ENCODE assay signal across 20 mouse cellular contexts in genomic region chr9:66710626-66711025, GRCm38 (mm10). TPM values are rescaled to one million over a fixed set of nuclear protein-coding genes. Genes with fewer than 3 reads are reported as not detected.
DNase-seq lines count a peak whose midpoint lies in the region; ATAC-seq and TF ChIP-seq lines count a peak whose summit lies in the region.
"Had no signal": no experiment of that assay in that cellular context is flagged by ENCODE, and none has a peak within 500 bp of the region (broad histone marks: within the 10 kb centered on the region; RNA-seq: fewer than 3 reads in every experiment).

No protein-coding gene starts in this region.

- ATAC-seq in lung, embryonic 14.5 days (ENCODE audit: insufficient read depth): no peak
- ATAC-seq: CD4-positive, CD25-positive, alpha-beta regulatory T cell, adult 4 months; forebrain, embryonic 16.5 days; intestine, embryonic 15.5 days; midbrain, embryonic 13.5 days had no signal

- no peak for TF ChIP-seq CTCF in lung, embryonic 14.5 days (IDR thresholded peaks at IDR 0.05; ENCODE audit: low read depth)

- peak; percentile 29 to 31 for DNase-seq in heart, adult 18-20 months
- no peak for DNase-seq in heart, embryonic 10.5 days (ENCODE audit: low spot score)
- peak; percentile 31 for DNase-seq in lung, embryonic 14.5 days
- DNase-seq in lung, postnatal 14 days: no peak
- DNase-seq in adrenal gland, postnatal 25 days: peak; percentile 10
- DNase-seq in gastrocnemius, postnatal 25 days: peak; percentile 36
- DNase-seq in right cerebral cortex, postnatal 36 days (ENCODE audit: low spot score in 2 of 2): no peak
- DNase-seq: cerebellum, postnatal 14 days; kidney, postnatal 14 days; right cerebral cortex, postnatal 14 days had no signal

- no peak overlapping the region for H3K4me3 ChIP-seq in heart, embryonic 10.5 days
- no peak overlapping the region for H3K4me3 ChIP-seq in lung, embryonic 14.5 days (ENCODE audit: low read depth, low read length)
- H3K4me3 ChIP-seq: heart, embryonic 15.5 days; intestine, embryonic 15.5 days; limb, embryonic 12.5 days; liver, embryonic 15.5 days; midbrain, embryonic 13.5 days had no signal

- peaks cover 37% of the 10 kb centered on the region for H3K27me3 ChIP-seq in heart, embryonic 10.5 days (ENCODE audit: insufficient read depth, poor library complexity, severe bottlenecking)
- peaks cover 13% of the 10 kb centered on the region; the same call in 1 of the 2 replicates for H3K27me3 ChIP-seq in lung, embryonic 14.5 days (ENCODE audit: insufficient read depth, low read length)

- WGBS in heart, embryonic 10.5 days: 76% methylated on average over 6 of the region's 6 CpGs
- 60% methylated on average over 6 of the region's 6 CpGs for WGBS in lung, embryonic 14.5 days

- H3K4me1 ChIP-seq in heart, embryonic 10.5 days: peaks cover 13% of the 10 kb centered on the region
- 0 out of 2 replicates have a peak, but pooled peaks cover 6% of the 10 kb centered on the region for H3K4me1 ChIP-seq in lung, embryonic 14.5 days (ENCODE audit: insufficient read depth)

- no peak overlapping the region for H3K27ac ChIP-seq in heart, embryonic 10.5 days
- H3K27ac ChIP-seq in lung, embryonic 14.5 days (ENCODE audit: low read depth): no peak overlapping the region
- H3K27ac ChIP-seq: heart, embryonic 15.5 days; hindbrain, embryonic 14.5 days; intestine, embryonic 15.5 days; limb, embryonic 12.5 days; liver, embryonic 15.5 days; midbrain, embryonic 13.5 days; stomach, postnatal 0 days had no signal

- no peak overlapping the region for H3K4me2 ChIP-seq in lung, embryonic 14.5 days
- H3K4me2 ChIP-seq: heart, embryonic 15.5 days; hindbrain, embryonic 14.5 days; intestine, embryonic 15.5 days; limb, embryonic 12.5 days; liver, embryonic 15.5 days; midbrain, embryonic 13.5 days had no signal

- H3K9me3 ChIP-seq in heart, embryonic 10.5 days: no peaks in the 10 kb centered on the region
- no peaks in the 10 kb centered on the region for H3K9me3 ChIP-seq in lung, embryonic 14.5 days (ENCODE audit: low read depth, low read length)
- H3K9me3 ChIP-seq: G1E; heart, embryonic 15.5 days; intestine, embryonic 15.5 days; limb, embryonic 12.5 days; liver, embryonic 15.5 days; midbrain, embryonic 13.5 days had no signal

- no peak overlapping the region for H3K9ac ChIP-seq in lung, embryonic 14.5 days
- H3K9ac ChIP-seq: heart, embryonic 15.5 days; hindbrain, embryonic 14.5 days; intestine, embryonic 15.5 days; limb, embryonic 12.5 days; liver, embryonic 15.5 days; midbrain, embryonic 13.5 days had no signal

- H3K36me3 ChIP-seq in heart, embryonic 10.5 days: no peaks in the 10 kb centered on the region
- no peaks in the 10 kb centered on the region for H3K36me3 ChIP-seq in lung, embryonic 14.5 days (ENCODE audit: insufficient read depth)
- H3K36me3 ChIP-seq: G1E; heart, embryonic 15.5 days; intestine, embryonic 15.5 days; limb, embryonic 12.5 days; liver, embryonic 15.5 days; midbrain, embryonic 13.5 days had no signal

RNA-seq across cellular contexts. Expression of gene Car12, which starts 2.9 kb away (rescaled TPM):
- not detected for total RNA-seq in heart, adult 18-20 months (2021)
- polyA plus RNA-seq in heart, embryonic 10.5 days (2016; fragmentation: Nextera tagmentation; extraction: Ambion mirVana): 0.70 and 1.3 TPM in 2 replicates
- polyA plus RNA-seq in lung, embryonic 14.5 days (2014; fragmentation: Nextera tagmentation; extraction: Ambion mirVana): 0.92 and 0.93 TPM in 2 replicates
- 0.70 and 1.0 TPM in 2 replicates for total RNA-seq in adrenal gland, postnatal 25 days (2021)
- under 1 TPM; 0.08 to 0.19 TPM for total RNA-seq in gastrocnemius, postnatal 25 days (2021)
- polyA plus RNA-seq: G1E had no signal

Comparison
In these comparisons a context has a peak if more than half of its experiments do, and no peak if none do; other contexts are left out.
1. DNase-seq: peak in heart, adult 18-20 months (2 of 2), lung, embryonic 14.5 days (single experiment), adrenal gland, postnatal 25 days (single experiment) and gastrocnemius, postnatal 25 days (single experiment); none in heart, embryonic 10.5 days (single experiment), lung, postnatal 14 days (single experiment) and right cerebral cortex, postnatal 36 days (0 of 2).